Mouse (Mus musculus) embryonic facial prominence, embryonic 13.5 days (tissue): ENCODE results near the gene Ankrd34a. TPM values are rescaled to one million over a fixed set of nuclear protein-coding genes. Genes with fewer than 3 reads are reported as not detected.
A peak's percentile ranks its signal among the peaks of the same experiment; 100 is the strongest.

Source experiments
- ATAC-seq: fragments of 200-750 bp; cut with Nextera tagmentation; 2 replicates; pipeline ENCODE4 v1.8.0; 2017; ENCODE audit warnings: low read depth; ENCODE audit not compliant: insufficient number of reproducible peaks, insufficient read depth, low FRiP score, low TSS enrichment
- H3K27ac ChIP-seq: fragments of 300-500 bp; sonication (generic); 2 replicates; pipeline ENCODE4 v1.5.1; 2015; ENCODE audit warnings: moderate library complexity, mild to moderate bottlenecking, inconsistent platforms
- H3K27me3 ChIP-seq: fragments of 300-500 bp; sonication (generic); 2 replicates; pipeline ENCODE4 v1.6.1; 2015; ENCODE audit warnings: mild to moderate bottlenecking, inconsistent platforms
- H3K36me3 ChIP-seq: fragments of 300-500 bp; sonication (generic); 2 replicates; pipeline ENCODE4 v1.6.1; 2015; ENCODE audit warnings: mild to moderate bottlenecking, inconsistent platforms
- H3K4me1 ChIP-seq: fragments of 300-500 bp; sonication (generic); 2 replicates; pipeline ENCODE4 v1.6.1; 2015; ENCODE audit warnings: inconsistent platforms
- H3K4me2 ChIP-seq: fragments of 300-500 bp; sonication (generic); 2 replicates; pipeline ENCODE4 v1.6.1; 2015; ENCODE audit warnings: moderate library complexity, mild to moderate bottlenecking, inconsistent platforms
- H3K4me3 ChIP-seq: fragments of 300-500 bp; sonication (generic); 2 replicates; pipeline ENCODE4 v1.5.1; 2015; ENCODE audit warnings: mild to moderate bottlenecking, inconsistent platforms
- H3K9ac ChIP-seq: fragments of 300-500 bp; sonication (generic); 2 replicates; pipeline ENCODE4 v1.6.1; 2015; ENCODE audit warnings: mild to moderate bottlenecking, inconsistent platforms
- H3K9me3 ChIP-seq: fragments of 300-500 bp; sonication (generic); 2 replicates; pipeline ENCODE4 v1.6.1; 2016; ENCODE audit warnings: inconsistent platforms
- WGBS: fragments of 180-500 bp; shearing (Covaris S2); methylation state at CpG from one replicate; pipeline ENCODE4 v1.1.7; 2015; ENCODE audit warnings: mixed read lengths; 5-methylcytosine and 5-hydroxymethylcytosine counted together
- polyA plus RNA-seq: library from polyadenylated mRNA; unstranded; fragments of >200 nt; fragmentation: Nextera tagmentation; extraction: Ambion mirVana; gene quantifications from 2 replicates; pipeline ENCODE4 v1.2.1, GENCODE M21; 2015

Gene Ankrd34a
- polyA plus RNA-seq, 1 experiment from 2014 or later: 3.2 TPM

GRCm38 (mm10) chr3:96581771-96582515 lies 14.5 kb upstream of the Ankrd34a start:
- Histone ChIP-seq H3K27me3 (no peaks in the 10 kb centered on the region; the same call in 1 of the 2 replicates), H3K27ac (no peak overlapping the region), H3K4me2 (no peak overlapping the region), H3K4me3 (no peak overlapping the region), H3K4me1 (peaks cover 20% of the 10 kb centered on the region), H3K9me3 (no peaks in the 10 kb centered on the region), H3K36me3 (peaks cover 9% of the 10 kb centered on the region; the same call in 1 of the 2 replicates), H3K9ac (no peak overlapping the region)
- WGBS: 87% methylated on average over 16 of the region's 16 CpGs
- ATAC-seq: no peak

- Histone ChIP-seq H3K9me3 (no peaks in the 10 kb centered on the region), H3K4me2 (no peak overlapping the region), H3K27me3 (no peaks in the 10 kb centered on the region; the same call in 1 of the 2 replicates), H3K27ac (no peak overlapping the region), H3K4me3 (no peak overlapping the region), H3K9ac (no peak overlapping the region), H3K36me3 (peaks cover 9% of the 10 kb centered on the region; the same call in 1 of the 2 replicates), H3K4me1 (peaks cover 15% of the 10 kb centered on the region)
- WGBS: 89% methylated on average over 5 of the region's 5 CpGs
- no peak for ATAC-seq
These were observed 13.1 kb upstream of the Ankrd34a start for GRCm38 (mm10) chr3:96583386-96583785.

DNA sequence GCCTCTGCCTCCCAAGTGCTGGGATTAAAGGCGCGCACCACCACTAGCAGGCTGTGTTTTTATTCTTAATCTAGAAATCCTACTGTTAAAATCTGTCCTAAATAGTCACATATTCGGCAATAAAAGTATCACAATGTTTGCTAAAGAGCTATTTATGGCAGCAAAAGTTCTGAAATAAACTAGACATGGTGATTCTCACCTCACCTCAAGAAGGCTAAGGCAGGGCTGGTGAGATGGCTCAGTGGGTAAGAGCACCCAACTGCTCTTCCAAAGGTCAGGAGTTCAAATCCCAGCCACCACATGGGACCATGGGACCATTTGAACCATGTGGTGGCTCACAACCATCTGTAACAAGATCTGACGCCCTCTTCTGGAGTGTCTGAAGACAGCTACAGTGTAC lies 5.8 kb upstream of the Ankrd34a start:
- Histone ChIP-seq H3K9ac (no peak overlapping the region), H3K27me3 (peaks cover 10% of the 10 kb centered on the region), H3K9me3 (no peaks in the 10 kb centered on the region), H3K4me1 (peaks cover 15% of the 10 kb centered on the region), H3K27ac (no peak overlapping the region), H3K4me2 (no peak overlapping the region), H3K36me3 (no peaks in the 10 kb centered on the region), H3K4me3 (no peak overlapping the region)
- ATAC-seq: no peak
- 78% methylated on average over 4 of the region's 4 CpGs for WGBS

DNA sequence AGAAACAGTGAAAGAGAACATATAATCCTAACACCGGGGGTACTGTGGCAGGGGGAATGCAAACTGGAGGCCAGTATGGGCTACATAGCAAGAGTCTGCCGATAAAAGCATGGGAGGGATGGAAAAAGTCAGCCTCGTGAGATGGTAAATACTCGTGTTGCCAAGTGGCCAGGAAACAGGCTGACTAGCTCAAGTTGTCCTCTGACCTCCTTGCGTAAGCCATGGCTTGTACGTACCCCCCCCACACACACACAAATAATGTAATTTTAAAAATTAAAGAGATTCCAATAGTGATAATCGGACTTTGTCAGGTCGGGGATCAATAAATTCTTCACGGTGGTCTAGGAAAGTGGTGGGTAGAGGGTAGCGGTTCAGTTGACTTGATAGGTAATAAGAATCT lies 3.1 kb upstream of the Ankrd34a start:
- H3K27me3 ChIP-seq: peaks cover 23% of the 10 kb centered on the region
- no peaks in the 10 kb centered on the region for H3K9me3 ChIP-seq
- H3K36me3 ChIP-seq: no peaks in the 10 kb centered on the region
- no peak for ATAC-seq
- H3K4me3 ChIP-seq: peak overlapping the region; percentile 64
- under 1% methylated on average over 10 of the region's 10 CpGs for WGBS
- peak overlapping the region; percentile 80 for H3K9ac ChIP-seq
- peaks cover 39% of the 10 kb centered on the region for H3K4me1 ChIP-seq
- peak overlapping the region; percentile 86; the same call in 1 of the 2 replicates for H3K27ac ChIP-seq
- H3K4me2 ChIP-seq: peak overlapping the region; percentile 74

GRCm38 (mm10) chr3:96593790-96594560 lies 2.5 kb upstream of the Ankrd34a start, which contains the start of gene Polr3gl:
Gene Polr3gl, minus strand, starts transcription at chr3:96594181.
- H3K4me2 ChIP-seq: peak within 1 kb of the TSS; percentile 74
- H3K27ac ChIP-seq: peak within 1 kb of the TSS; percentile 86
- no peaks in the 10 kb centered on the region for H3K9me3 ChIP-seq
- H3K9ac ChIP-seq: peak within 1 kb of the TSS; percentile 80
- no peaks in the 10 kb centered on the region for H3K36me3 ChIP-seq
- peaks cover 45% of the 10 kb centered on the region for H3K4me1 ChIP-seq
- peak within 1 kb of the TSS; percentile 64 for H3K4me3 ChIP-seq
- ATAC-seq: peak; percentile 82
- peaks cover 26% of the 10 kb centered on the region for H3K27me3 ChIP-seq
- WGBS: under 1% methylated on average over 38 of the region's 38 CpGs

GRCm38 (mm10) chr3:96594851-96595250 lies 1.6 kb upstream of the Ankrd34a start:
- H3K4me2 ChIP-seq: no peak overlapping the region
- no peak overlapping the region for H3K9ac ChIP-seq
- no peak overlapping the region for H3K27ac ChIP-seq
- no peak overlapping the region for H3K4me3 ChIP-seq
- 81% methylated on average over 5 of the region's 5 CpGs for WGBS
- H3K36me3 ChIP-seq: no peaks in the 10 kb centered on the region
- peaks cover 48% of the 10 kb centered on the region for H3K4me1 ChIP-seq
- peaks cover 32% of the 10 kb centered on the region for H3K27me3 ChIP-seq
- no peak for ATAC-seq
- no peaks in the 10 kb centered on the region for H3K9me3 ChIP-seq

GRCm38 (mm10) chr3:96595661-96596060 lies 775 bp upstream of the Ankrd34a start:
- peaks cover 56% of the 10 kb centered on the region for H3K4me1 ChIP-seq
- 23% methylated on average over 6 of the region's 6 CpGs for WGBS
- peak overlapping the region; percentile 98 for H3K4me2 ChIP-seq
- H3K27ac ChIP-seq: no peak overlapping the region
- peaks cover 32% of the 10 kb centered on the region for H3K27me3 ChIP-seq
- peak overlapping the region; percentile 80; the same call in 1 of the 2 replicates for H3K9ac ChIP-seq
- no peak for ATAC-seq
- H3K4me3 ChIP-seq: peak overlapping the region; percentile 58
- no peaks in the 10 kb centered on the region for H3K36me3 ChIP-seq
- H3K9me3 ChIP-seq: no peaks in the 10 kb centered on the region

- H3K4me2 ChIP-seq: peak overlapping the region; percentile 98
- peaks cover 57% of the 10 kb centered on the region for H3K4me1 ChIP-seq
- H3K27me3 ChIP-seq: peaks cover 32% of the 10 kb centered on the region
- H3K9me3 ChIP-seq: no peaks in the 10 kb centered on the region
- peak overlapping the region; percentile 58 for H3K4me3 ChIP-seq
- 2% methylated on average over 9 of the region's 12 CpGs for WGBS
- ATAC-seq: no peak
- peak overlapping the region; percentile 80 for H3K9ac ChIP-seq
- H3K27ac ChIP-seq: no peak overlapping the region
- H3K36me3 ChIP-seq: no peaks in the 10 kb centered on the region
These were observed 419 bp downstream of the Ankrd34a start for GRCm38 (mm10) chr3:96596855-96597254.

- H3K4me2 ChIP-seq: peak overlapping the region; percentile 98
- peaks cover 32% of the 10 kb centered on the region for H3K27me3 ChIP-seq
- H3K27ac ChIP-seq: peak overlapping the region; percentile 77
- peaks cover 60% of the 10 kb centered on the region for H3K4me1 ChIP-seq
- under 1% methylated on average over 40 of the region's 40 CpGs for WGBS
- H3K36me3 ChIP-seq: no peaks in the 10 kb centered on the region
- no peaks in the 10 kb centered on the region for H3K9me3 ChIP-seq
- H3K4me3 ChIP-seq: peak overlapping the region; percentile 58
- no peak for ATAC-seq
- H3K9ac ChIP-seq: peak overlapping the region; percentile 80
These were observed 1.0 kb downstream of the Ankrd34a start for GRCm38 (mm10) chr3:96597435-96597891.

- WGBS: 2% methylated on average over 54 of the region's 54 CpGs
- Histone ChIP-seq H3K9ac (peak overlapping the region; percentile 80), H3K4me2 (peak overlapping the region; percentile 98), H3K4me1 (peaks cover 60% of the 10 kb centered on the region), H3K4me3 (peak overlapping the region; percentile 58), H3K9me3 (no peaks in the 10 kb centered on the region), H3K27ac (peak overlapping the region; percentile 77), H3K27me3 (peaks cover 32% of the 10 kb centered on the region), H3K36me3 (no peaks in the 10 kb centered on the region)
- no peak for ATAC-seq
These were observed 2.0 kb downstream of the Ankrd34a start for GRCm38 (mm10) chr3:96598156-96599068.

DNA sequence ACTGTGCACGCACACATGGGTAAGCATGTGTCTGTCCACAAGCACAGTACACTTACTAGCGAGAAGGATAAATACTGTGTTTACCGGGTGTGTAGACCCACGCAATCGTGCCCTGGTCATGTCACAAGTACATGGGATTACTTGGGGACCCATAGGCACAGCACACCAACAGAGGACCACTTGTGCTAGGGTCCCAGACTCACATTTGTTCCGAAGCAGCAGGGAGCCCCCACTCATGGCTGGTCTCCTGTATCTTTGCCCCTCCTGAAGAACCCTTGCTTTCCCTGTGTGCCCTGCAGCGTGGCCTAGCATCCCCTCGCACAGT lies 2.6 kb downstream of the Ankrd34a start:
- Histone ChIP-seq H3K4me3 (peak overlapping the region; percentile 58), H3K4me1 (peaks cover 66% of the 10 kb centered on the region), H3K27ac (no peak overlapping the region), H3K4me2 (peak overlapping the region; percentile 98), H3K27me3 (peaks cover 32% of the 10 kb centered on the region), H3K9ac (peak overlapping the region; percentile 80; the same call in 1 of the 2 replicates), H3K9me3 (no peaks in the 10 kb centered on the region), H3K36me3 (0 out of 2 replicates have a peak, but pooled peaks cover 4% of the 10 kb centered on the region)
- ATAC-seq: no peak
- WGBS: 50% methylated on average over 8 of the region's 8 CpGs
